Mouse (Mus musculus) MEL (cell line): ENCODE results near the gene Itgam. TPM values are rescaled to one million over a fixed set of nuclear protein-coding genes. Genes with fewer than 3 reads are reported as not detected.

Experiments
- DNase-seq: peaks from one replicate; pipeline ENCODE4 v3.0.0; 2011; ENCODE audit warnings: low read depth, low spot score
- H3K27ac ChIP-seq: 2 replicates; pipeline ENCODE4 v1.5.1; 2012; ENCODE audit warnings: low read depth, mild to moderate bottlenecking, control low read depth, low read length, moderate library complexity; ENCODE audit not compliant: control insufficient read depth
- H3K27me3 ChIP-seq, 2 experiments: fragments of 150-350 bp in 1 of 2; sonication (generic) in 1 of 2; 2 replicates each; pipeline ENCODE4 v1.6.1; 2012; ENCODE audit warnings: low read length in 2 of 2, mild to moderate bottlenecking in 2 of 2, improper control_type of control experiment in 1 of 2, moderate library complexity in 1 of 2; ENCODE audit not compliant: insufficient read depth in 2 of 2, control insufficient read depth in 1 of 2
- H3K36me3 ChIP-seq, 2 experiments: 2 replicates each; pipeline ENCODE4 v1.6.1; 2012 to 2014; ENCODE audit warnings: low read length in 2 of 2, improper control_type of control experiment in 1 of 2, inconsistent platforms in 1 of 2, mild to moderate bottlenecking in 1 of 2; ENCODE audit not compliant: insufficient read depth in 2 of 2, control insufficient read depth in 1 of 2
- H3K4me1 ChIP-seq, 2 experiments: fragments of 150-350 bp in 1 of 2; sonication (generic) in 1 of 2; 2 replicates each; pipeline ENCODE4 v1.6.1; 2012; ENCODE audit warnings: low read length in 2 of 2, improper control_type of control experiment in 1 of 2, mild to moderate bottlenecking in 1 of 2; ENCODE audit not compliant: insufficient read depth in 2 of 2, control insufficient read depth in 1 of 2
- H3K4me3 ChIP-seq, 2 experiments: fragments of 150-350 bp in 1 of 2; sonication (generic) in 1 of 2; 2 replicates each; pipeline ENCODE4 v1.5.1; 2012; ENCODE audit warnings: low read depth in 2 of 2, low read length in 2 of 2, mild to moderate bottlenecking in 2 of 2, moderate library complexity in 2 of 2, control low read depth in 1 of 2, improper control_type of control experiment in 1 of 2; ENCODE audit not compliant: control insufficient read depth in 1 of 2, insufficient read depth in 1 of 2
- H3K79me2 ChIP-seq: 2 replicates; pipeline ENCODE4 v1.6.1; 2012; ENCODE audit warnings: mild to moderate bottlenecking, low read length, moderate library complexity; ENCODE audit not compliant: control insufficient read depth, poor library complexity, insufficient read depth
- H3K9ac ChIP-seq: 2 replicates; pipeline ENCODE4 v1.6.1; 2012; ENCODE audit warnings: low read depth, mild to moderate bottlenecking, control low read depth, low read length, moderate library complexity; ENCODE audit not compliant: control insufficient read depth, poor library complexity, severe bottlenecking
- H3K9me3 ChIP-seq: fragments of 150-350 bp; sonication (generic); replicated peaks from 2 replicates; pipeline ENCODE4 v1.6.1; 2012; ENCODE audit warnings: mild to moderate bottlenecking, low read length, improper control_type of control experiment, moderate library complexity; ENCODE audit not compliant: insufficient read depth
- CHD1 ChIP-seq: IDR thresholded peaks from 2 replicates; pipeline ENCODE4 v1.6.1; 2012; ENCODE audit warnings: low read depth, mild to moderate bottlenecking, inconsistent platforms, low read length, improper control_type of control experiment
- E2F4 ChIP-seq: IDR thresholded peaks from 2 replicates; pipeline ENCODE4 v1.6.1; 2011; ENCODE audit warnings: low read depth, low read length, improper control_type of control experiment, borderline replicate concordance
- ELF1 ChIP-seq: IDR thresholded peaks from 2 replicates; pipeline ENCODE4 v1.6.1; 2014; ENCODE audit warnings: low read depth, mild to moderate bottlenecking, inconsistent platforms, low read length, improper control_type of control experiment, moderate library complexity
- ETS1 ChIP-seq: IDR thresholded peaks from 2 replicates; pipeline ENCODE4 v1.6.1; 2012; ENCODE audit warnings: low read depth, mild to moderate bottlenecking, inconsistent platforms, low read length, improper control_type of control experiment, moderate library complexity
- GATA1 ChIP-seq: IDR thresholded peaks from 2 replicates; pipeline ENCODE4 v1.6.1; 2011; ENCODE audit warnings: low read depth, low read length, improper control_type of control experiment
- JUND ChIP-seq: IDR thresholded peaks from 2 replicates; pipeline ENCODE4 v1.6.1; 2011; ENCODE audit warnings: low read depth, mild to moderate bottlenecking, improper control_type of control experiment, low read length
- MAX ChIP-seq: IDR thresholded peaks from 2 replicates; pipeline ENCODE4 v1.6.1; 2011; ENCODE audit warnings: low read length, improper control_type of control experiment
- POLR2AphosphoS2 ChIP-seq: IDR thresholded peaks from 2 replicates; pipeline ENCODE4 v1.6.1; 2011; ENCODE audit warnings: low read length, improper control_type of control experiment
- POLR2AphosphoS5 ChIP-seq: IDR thresholded peaks from 2 replicates; pipeline ENCODE4 v1.6.1; 2012; ENCODE audit warnings: low read depth, borderline replicate concordance, mild to moderate bottlenecking, inconsistent platforms, low read length, moderate library complexity, mixed read lengths
- RAD21 ChIP-seq: IDR thresholded peaks from 2 replicates; pipeline ENCODE4 v1.6.1; 2011; ENCODE audit warnings: mild to moderate bottlenecking, low read depth, low read length, improper control_type of control experiment
- SMC3 ChIP-seq: IDR thresholded peaks from 2 replicates; pipeline ENCODE4 v1.6.1; 2011; ENCODE audit warnings: low read depth, low read length, improper control_type of control experiment
- TAL1 ChIP-seq: IDR thresholded peaks from 2 replicates; pipeline ENCODE4 v1.6.1; 2012; ENCODE audit warnings: mild to moderate bottlenecking, inconsistent platforms, low read length, moderate library complexity, mixed read lengths
- TBP ChIP-seq: IDR thresholded peaks from 2 replicates; pipeline ENCODE4 v1.8.0; 2011; ENCODE audit warnings: low read depth, low read length, improper control_type of control experiment
- UBTF ChIP-seq: IDR thresholded peaks from 2 replicates; pipeline ENCODE4 v1.6.1; 2012; ENCODE audit warnings: low read depth, mild to moderate bottlenecking, inconsistent platforms, low read length, improper control_type of control experiment, moderate library complexity, borderline replicate concordance; ENCODE audit not compliant: insufficient read depth
- USF1 ChIP-seq: IDR thresholded peaks from 2 replicates; pipeline ENCODE4 v1.6.1; 2014; ENCODE audit warnings: low read depth, mild to moderate bottlenecking, inconsistent platforms, low read length, improper control_type of control experiment, moderate library complexity
- ZC3H11A ChIP-seq: IDR thresholded peaks from 2 replicates; pipeline ENCODE4 v1.6.1; 2012; ENCODE audit warnings: low read depth, mild to moderate bottlenecking, inconsistent platforms, low read length, improper control_type of control experiment
- ZNF384 ChIP-seq: IDR thresholded peaks from 2 replicates; pipeline ENCODE4 v1.6.1; 2012; ENCODE audit warnings: low read depth, mild to moderate bottlenecking, inconsistent platforms, low read length, improper control_type of control experiment
- polyA plus RNA-seq, 2 experiments: library from polyadenylated mRNA; stranded (reverse) in 1 of 2; unstranded in 1 of 2; fragments of >175 nt in 1 of 2; fragments of >200 nt in 1 of 2; gene quantifications; 2 replicates each; pipeline versions ENCODE4 v1.2.1 to v1.2.4; 2012; ENCODE audit warnings: low replicate concordance in 2 of 2, low read depth in 1 of 2; ENCODE audit not compliant: insufficient read length in 2 of 2, insufficient read depth in 1 of 2, missing spikeins in 1 of 2
- total RNA-seq: library from RNA; depleted of rRNA; stranded (reverse); fragments of 300-350 nt; gene quantifications from 2 replicates; pipeline ENCODE4 v1.2.3, GENCODE M21; 2012

Itgam gene
- total and polyA plus RNA-seq, 3 experiments, result not detected

DNA sequence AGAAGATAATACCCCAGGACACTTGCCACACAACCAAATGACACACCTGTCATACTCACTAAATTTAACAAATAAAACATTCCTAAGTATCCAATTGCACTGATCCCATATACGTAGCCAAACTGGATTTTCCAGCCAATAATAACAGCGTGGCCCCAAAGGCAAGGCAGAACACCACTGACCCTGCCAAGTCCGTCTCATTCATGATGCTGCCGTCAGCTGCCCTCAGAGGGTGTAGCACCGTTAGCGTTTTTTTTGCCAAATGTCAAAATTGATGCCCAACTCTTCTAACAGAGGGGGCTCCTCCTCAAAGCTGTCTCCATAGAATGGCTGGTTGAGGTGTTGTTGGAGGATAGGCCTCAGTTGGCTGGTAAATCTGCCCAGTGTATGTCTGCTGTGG lies 45.8 kb upstream of the Itgam start:
- no peak for DNase-seq
- H3K4me1 ChIP-seq, result no peaks in the 10 kb centered on the region
- TF ChIP-seq E2F4 (no peak), GATA1 (no peak)
- TF ChIP-seq, all 39 proteins: peak for 0
- H3K9ac ChIP-seq, result no peak overlapping the region
- peaks cover 3% of the 10 kb centered on the region in 2 experiments; a peak in 1 of 4 replicates for H3K27me3 ChIP-seq
- H3K27ac ChIP-seq, result no peak overlapping the region
- no peak overlapping the region for H3K4me3 ChIP-seq
- no peaks in the 10 kb centered on the region for H3K36me3 ChIP-seq
- H3K79me2 ChIP-seq, result no peaks in the 10 kb centered on the region
- H3K9me3 ChIP-seq, result no peaks in the 10 kb centered on the region

DNA sequence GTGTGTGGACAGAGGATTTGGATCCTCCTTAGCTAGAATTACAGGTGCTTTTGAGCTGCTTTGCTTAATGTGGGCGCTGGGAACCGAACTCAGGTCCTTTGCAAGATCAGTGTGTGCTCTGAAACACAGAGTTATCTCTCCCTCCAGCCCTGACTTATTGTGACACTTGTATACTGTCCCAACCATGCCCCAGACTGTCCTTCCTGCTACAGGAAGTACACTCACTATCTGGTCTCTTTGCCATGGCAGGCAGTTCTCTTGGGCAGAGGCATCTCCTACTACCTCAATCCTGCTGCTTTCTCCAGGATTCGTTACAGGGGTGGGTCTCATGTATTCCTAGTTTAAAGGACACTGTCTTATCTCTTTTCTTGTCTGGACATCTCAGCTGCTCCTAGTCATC lies 44.2 kb upstream of the Itgam start:
- Histone ChIP-seq H3K27ac (no peak overlapping the region), H3K9ac (no peak overlapping the region), H3K9me3 (no peaks in the 10 kb centered on the region), H3K4me3 (no peak overlapping the region), H3K36me3 (no peaks in the 10 kb centered on the region), H3K27me3 (peaks cover 3% of the 10 kb centered on the region in 2 experiments; a peak in 1 of 4 replicates), H3K4me1 (no peaks in the 10 kb centered on the region), H3K79me2 (no peaks in the 10 kb centered on the region)
- DNase-seq, result no peak
- TF ChIP-seq POLR2AphosphoS5 (no peak), TBP (no peak), ELF1 (no peak), SMC3 (no peak), E2F4 (no peak), USF1 (no peak), POLR2AphosphoS2 (no peak), ZNF384 (no peak), CHD1 (no peak), ETS1 (no peak), TAL1 (no peak), MAX (no peak), UBTF (no peak), RAD21 (no peak), ZC3H11A (no peak), JUND (no peak)
